Mouse (Mus musculus): ENCODE data around the gene Vamp2.

Gene Vamp2

DNA sequence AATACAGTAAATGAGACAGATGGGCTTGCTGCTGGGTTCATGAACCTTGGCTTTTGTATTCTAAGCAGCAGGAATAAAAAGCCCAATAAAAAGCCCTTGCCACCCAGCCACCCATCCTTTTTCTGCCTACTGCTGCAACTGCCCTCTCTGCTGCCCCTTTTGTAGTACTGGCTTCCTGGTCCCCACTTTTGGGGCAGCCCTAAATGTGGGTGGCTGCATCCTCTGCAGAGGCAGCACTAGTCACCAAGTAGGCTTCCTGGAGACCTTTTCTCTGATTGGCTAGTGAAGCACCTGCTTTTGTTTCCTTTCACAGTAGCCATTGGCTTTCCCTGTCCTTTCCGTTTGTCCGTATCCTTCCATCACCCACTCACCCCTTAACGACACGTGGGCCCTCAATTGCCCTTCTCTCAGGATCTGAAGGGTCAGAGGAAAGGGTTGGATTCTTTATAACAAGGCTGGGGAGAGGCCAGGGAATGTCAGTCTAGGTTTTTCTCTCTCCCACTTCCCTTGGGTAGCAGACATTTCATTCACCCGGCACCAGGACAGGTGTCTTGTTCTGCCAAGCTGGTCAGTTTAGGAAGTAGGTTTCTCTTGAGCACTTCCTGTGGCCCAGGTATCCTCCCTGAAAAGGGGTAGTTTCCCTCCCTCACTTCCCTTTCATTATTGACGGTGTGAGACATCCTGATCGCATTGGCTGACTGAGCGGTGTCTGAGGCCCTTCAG is 9.9 kb downstream of the Vamp2 start:
- DNase-seq (ENCODE audit: low spot score in 2 of 2), result no peak

DNA sequence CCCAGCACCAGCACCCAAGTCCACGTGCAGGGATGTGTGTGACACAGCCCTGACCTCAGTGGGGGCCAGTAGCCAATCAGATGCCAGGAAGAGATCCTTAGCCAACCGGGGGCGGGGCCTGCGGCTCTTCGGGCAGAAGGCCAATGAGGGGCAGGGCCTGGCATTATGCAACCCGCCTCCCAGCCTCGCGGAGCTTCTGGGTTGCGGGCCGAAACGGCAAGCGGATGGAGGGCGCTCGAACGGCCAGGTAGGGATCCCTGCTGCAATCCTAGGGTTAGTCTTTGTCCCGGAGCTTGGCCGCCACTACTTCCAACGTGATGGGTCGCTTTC is 10.4 kb downstream of the Vamp2 start:
- peak; percentile 98 to 99 for DNase-seq (ENCODE audit: low spot score in 2 of 2)

DNA sequence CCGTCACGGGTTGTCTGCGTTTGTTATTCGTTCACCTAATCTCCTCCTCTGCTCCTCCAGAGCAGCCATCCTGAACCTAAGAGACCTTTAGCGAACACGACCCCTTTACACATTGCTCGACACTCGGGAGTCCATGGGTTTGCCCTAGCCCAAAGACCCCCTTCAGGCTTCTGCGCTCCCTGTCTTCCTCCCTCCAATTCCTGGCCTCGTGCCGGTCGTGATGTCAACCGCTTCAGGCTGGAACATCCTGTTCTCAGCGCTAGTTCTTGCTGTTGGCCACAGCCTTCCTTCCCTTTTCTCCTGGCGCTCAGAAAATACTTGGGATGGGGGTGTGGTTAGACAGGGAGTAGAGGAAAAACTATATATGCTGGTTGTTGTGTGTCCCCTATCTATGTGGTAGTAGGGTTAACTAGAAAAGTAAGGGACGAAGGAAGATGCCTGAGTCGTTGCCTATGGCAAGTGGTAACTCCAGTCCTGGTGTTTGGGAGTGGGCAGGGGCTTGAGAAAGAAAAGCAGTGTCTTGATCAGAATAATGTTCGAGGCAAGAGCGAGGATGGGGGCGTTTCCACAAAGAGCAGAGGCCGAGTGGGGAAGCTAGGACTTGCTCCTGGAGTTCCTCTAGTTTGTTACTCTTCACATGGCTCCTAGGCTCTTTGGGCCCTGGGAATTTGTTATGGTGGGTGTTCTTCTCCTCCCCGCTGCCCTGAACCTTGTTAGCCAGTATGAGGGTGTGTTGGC is 11.1 kb downstream of the Vamp2 start:
- peak; percentile 90 to 92 for DNase-seq (ENCODE audit: low spot score in 2 of 2)

DNA sequence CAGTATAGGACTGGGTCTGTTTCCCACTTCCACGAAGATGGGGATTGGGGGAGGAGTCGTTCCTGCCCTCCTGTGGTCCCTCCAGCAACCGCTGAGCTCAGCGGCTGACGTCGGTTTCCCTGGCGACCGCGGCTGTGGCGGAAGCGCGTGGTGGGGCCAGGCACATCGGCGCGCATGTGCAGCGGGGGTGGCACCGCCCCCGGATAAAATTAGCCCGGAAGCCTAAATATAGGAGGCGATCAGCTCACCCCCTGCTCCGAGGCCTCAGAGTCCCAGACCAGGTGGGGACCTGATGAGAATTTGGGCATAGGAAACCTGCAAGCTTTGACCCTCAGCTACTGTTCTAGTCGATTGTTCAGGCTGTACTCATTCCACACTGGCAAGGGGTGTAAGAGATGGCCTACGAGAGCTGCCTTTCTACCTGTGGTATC is 11.6 kb downstream of the Vamp2 start:
- DNase-seq (ENCODE audit: low spot score in 2 of 2), result peak; percentile 96 to 98

DNA sequence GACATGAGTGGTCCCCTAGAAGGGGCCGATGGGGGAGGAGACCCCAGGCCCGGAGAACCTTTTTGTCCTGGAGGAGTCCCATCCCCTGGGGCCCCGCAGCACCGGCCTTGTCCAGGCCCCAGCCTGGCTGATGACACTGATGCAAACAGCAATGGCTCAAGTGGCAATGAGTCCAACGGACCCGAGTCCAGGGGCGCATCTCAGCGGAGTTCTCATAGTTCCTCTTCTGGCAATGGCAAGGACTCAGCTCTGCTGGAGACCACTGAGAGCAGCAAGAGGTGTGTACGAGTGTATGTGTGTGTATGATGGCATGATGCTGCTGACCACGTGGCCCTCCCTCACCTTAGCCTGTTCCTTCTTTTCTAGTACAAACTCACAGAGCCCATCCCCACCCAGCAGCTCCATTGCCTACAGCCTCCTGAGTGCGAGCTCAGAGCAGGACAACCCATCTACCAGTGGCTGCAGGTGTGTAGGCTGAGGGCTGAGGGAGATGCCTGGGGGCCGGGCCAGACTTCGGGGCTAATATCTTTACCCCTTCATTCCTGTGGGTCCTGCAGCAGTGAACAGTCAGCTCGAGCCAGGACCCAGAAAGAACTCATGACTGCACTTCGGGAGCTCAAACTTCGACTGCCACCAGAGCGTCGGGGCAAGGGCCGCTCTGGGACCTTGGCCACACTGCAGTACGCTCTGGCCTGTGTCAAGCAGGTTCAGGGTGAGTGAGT is 12.5 kb downstream of the Vamp2 start:
- DNase-seq (ENCODE audit: low spot score in 2 of 2), result peak in 1 of 2 experiments; percentile 44

DNA sequence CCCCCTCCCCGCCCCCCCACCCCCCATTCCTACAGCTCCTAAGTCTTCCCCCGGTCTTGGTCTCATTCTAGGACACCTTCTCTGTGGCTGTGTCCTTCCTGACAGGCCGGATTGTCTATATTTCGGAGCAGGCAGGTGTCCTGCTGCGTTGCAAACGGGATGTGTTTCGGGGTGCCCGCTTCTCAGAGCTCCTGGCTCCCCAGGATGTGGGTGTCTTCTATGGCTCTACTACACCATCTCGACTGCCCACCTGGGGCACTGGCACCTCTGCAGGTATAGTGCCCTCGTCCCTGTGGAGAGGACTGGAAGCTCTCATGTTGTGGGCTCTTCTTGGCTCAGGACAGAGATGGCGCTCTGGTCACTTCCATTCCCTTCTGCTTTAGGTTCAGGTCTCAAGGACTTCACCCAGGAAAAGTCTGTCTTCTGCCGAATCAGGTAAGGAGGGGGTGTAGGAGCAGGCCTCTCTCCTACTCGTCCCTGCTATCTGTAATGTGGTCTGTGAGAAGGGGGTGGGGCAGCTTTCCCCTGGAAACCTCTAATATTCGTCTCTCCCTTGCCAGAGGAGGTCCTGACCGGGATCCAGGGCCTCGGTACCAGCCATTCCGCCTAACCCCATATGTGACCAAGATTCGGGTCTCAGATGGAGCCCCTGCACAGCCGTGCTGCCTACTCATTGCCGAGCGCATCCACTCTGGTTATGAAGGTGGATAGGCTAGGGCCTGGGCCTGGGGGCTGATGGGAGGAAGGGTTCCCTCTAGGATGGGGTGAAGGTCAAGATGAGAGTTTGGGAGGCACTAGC is 13.5 kb downstream of the Vamp2 start:
- DNase-seq (ENCODE audit: low spot score in 2 of 2), result no peak

DNA sequence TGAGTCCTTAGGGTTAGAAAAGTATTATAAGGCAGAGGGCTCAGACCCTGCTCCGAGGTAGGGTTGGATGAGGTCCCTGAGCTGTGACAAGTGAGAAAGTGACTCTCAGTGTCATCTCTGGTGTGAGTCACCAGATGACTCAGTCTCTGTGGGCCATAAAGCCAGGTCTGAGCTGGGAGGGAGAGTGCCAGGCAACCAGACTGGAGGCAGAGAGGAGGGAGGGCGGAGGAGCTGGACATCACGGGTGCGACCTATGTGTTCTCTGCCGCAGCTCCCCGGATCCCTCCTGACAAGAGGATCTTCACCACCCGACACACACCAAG is 14.1 kb downstream of the Vamp2 start:
- DNase-seq (ENCODE audit: low spot score in 2 of 2), result no peak

DNA sequence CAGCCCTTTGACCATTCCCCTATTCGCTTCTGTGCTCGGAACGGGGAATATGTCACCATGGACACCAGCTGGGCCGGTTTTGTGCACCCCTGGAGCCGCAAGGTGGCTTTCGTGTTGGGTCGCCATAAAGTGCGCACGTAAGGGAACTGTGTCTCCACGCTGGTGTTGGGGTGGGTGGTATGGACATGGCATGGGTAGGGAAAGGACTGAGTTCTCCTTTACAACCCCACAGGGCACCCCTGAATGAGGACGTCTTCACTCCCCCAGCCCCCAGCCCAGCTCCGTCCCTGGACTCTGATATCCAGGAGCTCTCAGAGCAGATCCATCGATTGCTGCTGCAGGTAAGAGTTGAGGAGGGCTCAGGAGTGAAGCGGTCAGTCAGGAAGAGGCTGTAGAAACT is 14.8 kb downstream of the Vamp2 start:
- no peak for DNase-seq (ENCODE audit: low spot score in 2 of 2)

DNA sequence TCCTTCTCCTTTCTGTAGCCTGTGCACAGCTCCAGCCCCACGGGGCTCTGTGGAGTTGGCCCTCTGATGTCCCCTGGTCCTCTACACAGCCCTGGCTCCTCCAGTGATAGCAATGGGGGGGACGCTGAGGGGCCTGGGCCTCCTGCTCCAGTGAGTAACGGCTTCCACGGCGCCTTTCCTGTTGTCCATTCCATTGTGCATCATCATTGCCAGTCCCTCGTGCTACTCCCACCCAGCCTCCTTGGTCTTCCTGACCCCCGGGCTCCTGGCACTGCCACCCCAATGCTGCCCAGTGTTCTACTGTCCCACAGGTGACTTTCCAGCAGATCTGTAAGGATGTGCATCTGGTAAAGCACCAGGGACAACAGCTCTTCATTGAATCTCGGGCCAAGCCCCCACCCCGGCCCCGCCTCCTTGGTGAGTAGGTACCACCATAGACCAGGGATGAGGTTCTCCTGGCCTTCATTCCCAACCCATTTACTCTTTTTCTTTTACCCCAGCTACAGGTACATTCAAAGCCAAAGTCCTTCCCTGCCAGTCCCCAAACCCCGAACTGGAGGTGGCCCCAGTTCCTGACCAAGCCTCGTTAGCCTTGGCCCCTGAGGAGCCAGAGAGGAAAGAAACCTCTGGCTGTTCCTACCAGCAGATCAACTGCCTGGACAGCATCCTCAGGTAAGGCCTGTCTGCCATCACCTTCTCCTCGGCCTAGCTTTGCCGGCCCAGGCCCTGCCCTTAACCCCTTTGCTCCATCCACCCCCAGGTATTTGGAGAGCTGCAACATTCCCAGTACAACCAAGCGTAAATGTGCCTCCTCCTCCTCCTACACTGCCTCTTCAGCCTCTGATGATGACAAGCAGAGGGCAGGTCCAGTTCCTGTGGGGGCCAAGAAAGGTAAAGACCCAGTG is 15.5 kb downstream of the Vamp2 start:
- peak in 1 of 2 experiments; percentile 11 for DNase-seq (ENCODE audit: low spot score in 2 of 2)

DNA sequence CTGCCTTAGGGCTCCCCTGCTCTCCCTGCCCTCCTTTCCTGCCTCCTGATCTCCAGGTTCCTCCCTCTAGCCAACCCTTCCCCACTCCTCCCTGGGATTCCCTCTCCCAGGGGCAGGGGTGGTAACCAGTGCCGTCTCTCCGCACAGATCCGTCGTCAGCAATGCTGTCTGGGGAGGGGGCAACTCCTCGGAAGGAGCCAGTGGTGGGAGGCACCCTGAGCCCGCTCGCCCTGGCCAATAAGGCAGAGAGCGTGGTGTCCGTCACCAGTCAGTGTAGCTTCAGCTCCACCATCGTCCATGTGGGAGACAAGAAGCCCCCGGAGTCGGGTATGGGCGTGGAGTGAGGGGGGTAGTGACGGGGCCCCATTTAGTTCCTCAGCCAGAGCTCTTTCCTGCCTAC is 16.2 kb downstream of the Vamp2 start:
- DNase-seq (ENCODE audit: low spot score in 2 of 2), result no peak

DNA sequence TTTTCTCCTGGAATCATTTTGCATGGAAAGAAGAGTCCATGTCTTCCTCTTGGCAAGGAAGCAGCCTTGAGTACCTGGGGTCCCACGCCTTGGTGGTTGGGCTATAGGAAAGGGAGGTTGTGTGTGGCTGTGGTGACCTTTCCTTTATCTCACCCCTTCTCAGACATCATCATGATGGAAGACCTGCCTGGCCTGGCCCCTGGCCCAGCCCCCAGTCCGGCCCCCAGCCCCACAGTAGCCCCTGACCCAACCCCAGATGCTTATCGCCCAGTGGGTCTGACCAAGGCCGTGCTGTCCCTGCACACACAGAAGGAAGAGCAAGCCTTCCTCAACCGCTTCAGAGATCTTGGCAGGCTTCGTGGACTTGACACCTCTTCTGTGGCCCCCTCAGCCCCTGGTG is 16.9 kb downstream of the Vamp2 start:
- no peak for DNase-seq (ENCODE audit: low spot score in 2 of 2)

DNA sequence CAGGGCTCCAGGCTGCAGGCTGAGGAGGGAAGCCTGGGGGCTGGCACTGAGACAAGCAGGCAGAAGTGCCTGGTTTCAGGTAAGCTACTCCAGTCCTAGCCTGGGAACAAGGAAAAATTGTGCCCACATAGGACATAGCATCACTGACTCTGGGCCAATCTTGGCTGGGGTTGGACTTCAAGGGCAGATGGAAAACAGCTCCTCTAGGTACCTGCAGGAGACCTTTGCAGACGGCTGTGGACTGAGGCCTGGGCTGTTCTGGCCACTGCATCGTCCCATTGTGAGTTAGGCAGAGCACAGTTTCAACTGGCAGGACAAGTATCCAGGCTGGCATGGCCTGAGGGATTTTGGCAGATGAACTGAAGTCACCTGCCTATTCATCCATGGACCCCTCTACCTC is 17.5 kb downstream of the Vamp2 start:
- DNase-seq (ENCODE audit: low spot score in 2 of 2), result no peak

DNA sequence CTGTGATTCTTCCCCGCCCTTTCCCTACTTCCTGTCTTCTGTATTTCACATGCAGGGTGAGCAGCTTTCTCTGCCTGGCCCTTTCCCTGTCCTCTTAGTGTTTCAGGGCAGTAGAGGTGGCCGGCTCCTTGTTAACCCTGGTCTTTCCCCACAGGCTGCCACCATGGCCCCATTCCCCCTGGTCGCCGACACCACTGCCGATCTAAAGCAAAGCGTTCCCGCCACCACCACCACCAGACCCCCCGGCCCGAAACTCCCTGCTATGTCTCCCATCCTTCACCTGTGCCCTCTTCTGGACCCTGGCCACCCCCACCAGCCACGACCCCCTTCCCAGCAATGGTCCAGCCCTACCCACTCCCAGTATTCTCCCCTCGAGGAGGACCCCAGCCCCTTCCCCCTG is 18.0 kb downstream of the Vamp2 start:
- DNase-seq (ENCODE audit: low spot score in 2 of 2), result no peak

DNA sequence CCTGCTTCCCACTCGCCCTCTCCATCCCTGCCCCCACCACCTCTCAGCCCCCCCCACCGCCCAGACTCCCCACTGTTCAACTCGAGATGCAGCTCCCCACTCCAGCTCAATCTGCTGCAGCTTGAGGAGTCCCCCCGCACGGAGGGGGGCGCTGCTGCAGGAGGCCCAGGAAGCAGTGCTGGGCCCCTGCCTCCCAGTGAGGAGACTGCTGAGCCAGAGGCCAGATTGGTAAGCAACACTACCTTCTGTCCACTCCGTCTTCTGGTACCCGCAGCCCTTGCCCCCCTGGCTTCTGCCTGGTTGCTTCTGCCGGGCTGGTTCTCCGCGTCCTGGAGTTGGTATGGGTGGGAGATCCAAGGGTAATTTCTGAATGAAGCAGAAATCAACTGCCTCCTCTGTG is 18.6 kb downstream of the Vamp2 start:
- DNase-seq (ENCODE audit: low spot score in 2 of 2), result peak in 1 of 2 experiments; percentile 12

DNA sequence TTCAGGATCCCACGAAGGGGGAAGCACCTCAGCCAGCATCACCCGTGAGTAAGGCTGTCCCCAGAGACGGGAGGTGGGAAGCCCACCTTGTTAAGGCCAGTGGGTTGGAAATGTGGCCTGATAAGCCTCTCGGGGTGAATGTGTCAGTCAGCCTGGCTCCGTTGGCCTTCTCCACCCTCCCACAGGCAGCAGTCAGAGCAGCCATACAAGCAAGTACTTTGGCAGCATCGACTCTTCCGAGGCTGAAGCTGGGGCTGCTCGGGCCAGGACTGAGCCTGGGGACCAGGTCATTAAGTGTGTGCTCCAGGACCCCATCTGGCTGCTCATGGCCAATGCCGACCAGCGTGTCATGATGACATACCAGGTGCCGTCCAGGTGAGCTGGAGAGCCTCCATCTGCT is 19.4 kb downstream of the Vamp2 start:
- DNase-seq (ENCODE audit: low spot score in 2 of 2), result peak in 1 of 2 experiments; percentile 13

DNA sequence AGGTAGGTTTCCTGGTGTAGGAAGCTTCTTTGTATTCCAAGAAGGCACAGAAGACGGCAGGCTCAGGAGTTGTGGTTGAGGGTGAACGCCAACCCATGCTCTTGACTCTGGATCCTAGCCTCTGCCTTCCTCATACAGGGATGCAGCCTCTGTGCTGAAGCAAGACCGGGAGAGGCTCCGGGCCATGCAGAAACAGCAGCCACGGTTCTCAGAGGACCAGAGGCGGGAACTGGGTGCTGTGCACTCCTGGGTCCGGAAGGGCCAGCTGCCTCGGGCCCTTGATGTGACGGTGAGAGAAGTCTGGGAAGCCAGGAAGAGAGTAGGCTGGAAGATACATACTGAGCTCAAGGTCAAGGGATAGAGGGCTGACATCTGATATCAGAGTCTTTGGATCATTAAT is 19.9 kb downstream of the Vamp2 start:
- DNase-seq (ENCODE audit: low spot score in 2 of 2), result peak in 1 of 2 experiments; percentile 4

DNA sequence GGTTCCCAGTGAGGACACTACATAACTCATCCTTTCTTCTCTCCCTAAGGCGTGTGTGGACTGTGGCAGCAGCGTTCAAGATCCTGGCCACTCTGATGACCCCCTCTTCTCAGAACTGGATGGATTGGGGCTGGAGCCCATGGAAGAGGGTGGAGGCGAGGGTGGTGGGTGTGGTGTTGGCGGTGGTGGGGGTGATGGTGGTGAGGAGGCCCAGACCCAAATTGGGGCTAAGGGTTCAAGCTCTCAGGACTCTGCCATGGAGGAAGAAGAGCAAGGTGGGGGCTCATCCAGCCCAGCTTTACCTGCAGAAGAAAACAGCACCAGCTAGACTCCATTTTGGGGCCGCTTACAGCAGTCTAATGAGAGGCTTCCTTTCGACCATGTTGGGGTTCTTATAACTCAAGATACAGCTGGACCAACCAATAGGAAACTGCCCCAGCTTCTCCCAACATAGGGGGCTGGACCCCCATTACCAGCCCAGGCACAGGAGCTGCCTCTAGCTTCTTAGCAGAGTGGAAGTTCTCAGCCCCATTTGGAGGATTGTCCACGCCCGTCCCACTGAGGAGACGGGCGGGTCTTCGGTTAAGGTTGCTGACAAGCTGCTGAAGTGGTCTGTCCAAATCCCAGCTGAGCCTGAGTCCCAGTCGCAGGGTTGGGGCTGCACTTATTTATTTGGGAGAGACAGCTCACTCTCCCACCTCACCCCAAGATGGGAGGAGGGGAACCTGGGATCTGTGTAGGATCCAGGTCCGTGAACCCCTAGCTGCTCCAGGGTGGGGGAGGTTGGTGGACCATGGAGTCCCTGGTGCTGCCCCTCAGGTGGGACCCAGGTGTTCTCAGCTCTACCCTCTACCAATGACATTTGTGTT is 21.0 kb downstream of the Vamp2 start:
- DNase-seq (ENCODE audit: low spot score in 2 of 2), result peak in 1 of 2 experiments; percentile 33

DNA sequence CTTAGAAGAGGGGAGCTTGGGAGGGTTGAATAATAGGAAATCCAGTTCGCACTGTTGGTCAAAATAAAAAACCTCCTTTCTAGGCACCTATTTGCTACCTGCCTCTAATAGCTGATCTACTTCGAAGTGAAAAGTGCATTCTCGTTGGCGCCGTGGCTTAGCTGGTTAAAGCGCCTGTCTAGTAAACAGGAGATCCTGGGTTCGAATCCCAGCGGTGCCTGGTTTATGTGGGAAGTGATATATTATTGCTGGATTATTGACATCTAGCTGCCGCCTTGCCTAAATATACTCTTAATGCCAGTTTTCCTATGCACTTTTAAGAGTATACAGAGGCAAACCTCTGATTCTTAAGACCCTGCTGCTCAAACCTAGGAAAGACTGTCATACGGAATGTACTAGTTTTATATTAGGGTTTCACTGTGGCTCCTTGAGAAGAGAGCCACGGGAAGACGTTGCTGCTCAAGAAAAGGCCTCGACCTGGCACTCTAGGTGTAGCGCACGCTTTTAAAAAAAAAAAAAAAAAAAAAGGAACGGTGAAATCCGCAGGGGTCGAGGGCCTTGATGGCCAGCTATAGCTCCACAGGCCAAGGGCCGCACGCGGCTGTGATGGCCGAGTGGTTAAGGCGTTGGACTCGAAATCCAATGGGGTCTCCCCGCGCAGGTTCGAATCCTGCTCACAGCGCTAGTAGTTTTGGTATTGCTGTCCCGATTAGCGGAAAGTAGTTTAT is 22.2 kb downstream of the Vamp2 start:
- DNase-seq (ENCODE audit: low spot score in 2 of 2), result peak; percentile 78 to 92

DNA sequence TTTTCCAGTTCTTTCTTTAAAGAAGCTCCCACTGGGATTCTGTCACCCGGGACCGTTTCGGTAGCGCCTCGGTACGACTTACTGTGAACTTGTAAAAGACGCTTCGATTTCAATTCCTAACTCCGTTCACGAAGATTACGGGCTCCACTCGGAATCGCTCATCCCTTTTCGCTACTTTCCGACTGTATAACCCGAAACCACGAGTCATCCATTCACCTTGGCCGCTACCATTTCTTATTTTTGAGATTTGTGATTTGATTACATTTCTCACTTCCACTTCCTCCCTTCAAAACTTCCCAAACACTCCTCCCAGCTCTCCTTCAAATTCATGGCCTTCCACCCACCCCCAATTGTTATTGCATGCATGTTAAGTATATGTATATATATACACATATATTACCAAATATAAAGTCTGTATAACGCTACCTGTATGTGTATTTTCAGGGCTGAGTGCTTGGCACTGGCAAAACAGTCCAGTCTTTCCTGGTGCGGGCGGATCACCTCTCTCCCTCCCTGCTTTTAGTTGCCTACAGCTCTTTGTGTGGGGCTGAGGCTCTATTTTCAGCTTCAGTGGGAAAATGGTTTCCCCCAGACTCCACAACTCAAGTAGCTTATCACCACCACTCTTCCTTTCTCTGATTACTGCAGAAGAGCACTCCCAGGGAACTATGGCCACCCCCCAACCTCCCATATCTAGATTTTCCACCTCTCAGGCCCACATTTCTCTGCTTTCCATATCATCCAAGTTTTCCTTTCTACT is 22.9 kb downstream of the Vamp2 start:
- DNase-seq (ENCODE audit: low spot score in 2 of 2), result no peak

Measured in heart, adult 9 months (tissue).